In genomic region chr7:110122289-110122564, GRCm38 (mm10) we compare ENCODE assay signal across 8 mouse cellular contexts. TPM values are rescaled to one million over a fixed set of nuclear protein-coding genes. Genes with fewer than 3 reads are reported as not detected.
DNase-seq lines count a peak whose midpoint lies in the region; ATAC-seq and TF ChIP-seq lines count a peak whose summit lies in the region.

No protein-coding gene starts in this region.

- intact Hi-C loops in gastrocnemius, adult 2 months (cut with DNase I), result loop anchor here (5.0 kb wide), 2 partner anchors 40 to 60 kb away; partner anchors contain the start of gene Zfp143

- WGBS in intestine, embryonic 15.5 days, result 0% methylated on average over 27 of the region's 27 CpGs
- WGBS in neural tube, embryonic 12.5 days, result under 1% methylated on average over 27 of the region's 27 CpGs

- peak overlapping the region; percentile 98 for H3K4me3 ChIP-seq in gastrocnemius, adult 2 months
- peak overlapping the region; percentile 99 for H3K4me3 ChIP-seq in intestine, embryonic 15.5 days (replicated peaks)
- peak overlapping the region; percentile 96 for H3K4me3 ChIP-seq in neural tube, embryonic 12.5 days

- ATAC-seq in intestine, embryonic 15.5 days, result no peak; the same call in 1 of the 2 replicates
- peak; percentile 41; the same call in 1 of the 2 replicates for ATAC-seq in neural tube, embryonic 12.5 days (ENCODE audit: low FRiP score, low read depth)

- peaks cover 9% of the 10 kb centered on the region; the same call in 1 of the 2 replicates for H3K4me1 ChIP-seq in intestine, embryonic 15.5 days (replicated peaks)
- peaks cover 5% of the 10 kb centered on the region; the same call in 1 of the 2 replicates for H3K4me1 ChIP-seq in neural tube, embryonic 12.5 days

- H3K36me3 ChIP-seq in intestine, embryonic 15.5 days, result peaks cover 5% of the 10 kb centered on the region; the same call in 1 of the 2 replicates
- no peaks in the 10 kb centered on the region for H3K36me3 ChIP-seq in neural tube, embryonic 12.5 days

- peak overlapping the region; percentile 95 for H3K9ac ChIP-seq in intestine, embryonic 15.5 days
- peak overlapping the region; percentile 87 for H3K9ac ChIP-seq in neural tube, embryonic 12.5 days

- no peaks in the 10 kb centered on the region for H3K27me3 ChIP-seq in intestine, embryonic 15.5 days (replicated peaks)
- no peaks in the 10 kb centered on the region for H3K27me3 ChIP-seq in neural tube, embryonic 12.5 days (replicated peaks)

- peak overlapping the region; percentile 92 for H3K27ac ChIP-seq in gastrocnemius, adult 2 months
- H3K27ac ChIP-seq in intestine, embryonic 15.5 days, result peak overlapping the region; percentile 95
- peak overlapping the region; percentile 54 for H3K27ac ChIP-seq in neural tube, embryonic 12.5 days

- H3K4me2 ChIP-seq in intestine, embryonic 15.5 days (replicated peaks), result peak overlapping the region; percentile 64
- peak overlapping the region; percentile 65 for H3K4me2 ChIP-seq in neural tube, embryonic 12.5 days (replicated peaks)

- H3K9me3 ChIP-seq in intestine, embryonic 15.5 days, result no peaks in the 10 kb centered on the region
- H3K9me3 ChIP-seq in neural tube, embryonic 12.5 days, result no peaks in the 10 kb centered on the region

- no peak for TF ChIP-seq CTCF in gastrocnemius, adult 2 months (IDR thresholded peaks at IDR 0.05)

- DNase-seq in gastrocnemius, adult 2 months, result no peak
- no peak for DNase-seq in gastrocnemius, postnatal 4 days (ENCODE audit: low spot score in 2 of 2)
- DNase-seq in retina, postnatal 7 days (ENCODE audit: low read depth, low spot score), result peak; percentile 51
- DNase-seq in retina, embryonic 14.5 days (ENCODE audit: low spot score), result no peak
- no peak for DNase-seq in spleen, postnatal 10 days (ENCODE audit: low spot score in 2 of 2)
- DNase-seq in kidney, postnatal 4 days, result no peak

RNA-seq across cellular contexts. Expression of gene Wee1, which starts 0.4 kb away (rescaled TPM):
- 1 to 10 TPM in 1 of 2 experiments, under 1 TPM in 1; 0.97 to 3.6 TPM for total RNA-seq in gastrocnemius, adult 2 months (2021)
- total RNA-seq in gastrocnemius, postnatal 4 days (2021), result 10 to 100 TPM; 11.9 to 13.5 TPM
- polyA plus RNA-seq in intestine, embryonic 15.5 days (2015; fragmentation: Nextera tagmentation; extraction: Ambion mirVana), result 26.3 and 31.1 TPM in 2 replicates
- polyA plus RNA-seq in neural tube, embryonic 12.5 days (2016; fragmentation: Nextera tagmentation; extraction: Ambion mirVana), result 23.2 and 24.1 TPM in 2 replicates
